Mouse (Mus musculus): ENCODE data around the gene Vps33b.
"Not testable (repeated sequence)": the region's sequence is repeated elsewhere in the genome, so short reads cannot be mapped to it uniquely, and the experiment has no call there.

Vps33b gene

DNA sequence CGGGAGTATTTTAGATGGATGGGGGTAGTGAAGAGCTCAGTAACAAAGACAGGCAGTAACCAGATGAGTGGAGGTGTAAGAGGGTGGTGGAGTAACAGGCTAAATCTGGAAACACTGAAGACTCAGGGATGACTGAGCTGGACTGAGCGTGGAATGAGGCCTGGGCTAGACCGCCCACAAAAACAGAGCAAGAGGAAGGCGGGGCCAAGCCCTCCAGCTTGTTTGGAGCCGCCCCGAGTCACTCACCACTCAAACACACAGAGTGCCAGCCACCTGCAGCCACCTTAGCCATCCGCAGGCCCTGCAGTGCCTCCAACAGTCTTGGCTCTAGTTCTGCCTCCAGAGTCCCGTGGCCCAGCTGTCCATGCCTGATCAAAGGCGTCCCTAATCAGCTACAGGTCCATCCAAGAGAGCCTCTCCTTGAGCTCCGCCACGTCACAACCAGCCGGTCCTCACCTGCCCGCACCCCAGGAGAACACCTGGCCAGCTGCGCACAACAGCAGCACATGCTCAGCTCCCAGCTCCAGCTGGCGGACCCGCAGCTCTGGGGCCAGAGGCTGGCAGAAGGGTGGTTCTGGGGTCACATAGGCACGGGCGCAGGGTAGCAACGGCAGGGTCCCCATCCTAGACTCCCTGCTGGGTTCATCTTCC is 50.5 kb downstream of the Vps33b start:
- no peak for DNase-seq (ENCODE audit: low spot score)

DNA sequence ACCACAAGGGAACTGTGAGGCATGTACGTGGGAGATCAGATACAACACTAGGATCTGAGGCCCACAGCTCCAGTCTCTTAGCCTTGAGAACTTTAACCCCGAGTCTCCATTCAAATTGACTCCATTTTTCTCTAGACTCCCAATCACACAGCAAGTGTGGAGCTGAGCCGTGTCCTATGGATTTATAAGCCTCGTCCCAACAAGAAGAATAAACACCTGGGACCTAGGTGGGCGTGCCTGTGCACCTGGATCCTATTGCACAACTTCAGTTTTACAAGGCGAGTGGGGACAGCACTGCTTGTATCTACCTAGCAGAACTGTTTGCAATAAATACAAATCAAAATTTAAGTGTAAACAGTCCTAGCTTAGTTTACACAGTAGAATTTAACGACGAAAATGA is 53.9 kb downstream of the Vps33b start:
- DNase-seq (ENCODE audit: low spot score) = no peak

DNA sequence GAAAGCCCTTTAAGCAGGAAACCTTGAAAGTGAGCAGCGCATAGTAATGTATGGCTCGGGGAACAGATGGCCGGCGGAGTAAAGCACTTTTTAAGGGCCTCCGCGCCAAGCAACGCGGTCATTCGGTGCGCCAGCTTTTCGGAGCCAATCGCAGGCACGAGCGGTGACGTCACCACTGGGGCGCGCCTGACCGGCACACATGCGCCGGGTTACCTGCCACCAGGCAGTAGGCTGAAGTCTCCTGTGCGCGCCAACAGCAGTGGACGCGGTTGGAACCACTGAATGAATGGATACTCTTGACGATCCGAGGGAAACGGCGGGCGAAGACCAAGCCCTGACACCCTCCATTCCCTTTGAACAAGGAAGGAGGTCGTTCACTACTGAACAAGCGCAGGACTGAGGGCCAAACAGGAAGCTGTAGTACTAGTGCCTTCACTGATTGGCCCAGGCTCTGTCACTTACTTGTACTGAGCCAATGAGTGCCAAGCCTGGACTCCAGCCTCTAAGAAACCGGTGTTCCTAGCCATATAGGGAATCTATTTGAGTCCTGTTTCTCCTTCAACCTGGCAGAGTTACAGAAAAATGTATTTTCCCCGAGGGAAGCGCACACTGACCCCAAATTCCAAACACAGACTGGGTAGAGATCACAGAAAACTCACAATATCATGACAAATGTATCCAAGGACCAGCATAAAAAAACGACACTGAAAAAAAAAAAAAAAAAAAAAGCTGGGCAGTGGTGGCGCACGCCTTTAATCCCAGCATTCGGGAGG is 54.8 kb downstream of the Vps33b start, which contains the start of gene Rccd1:
Gene Rccd1 (minus strand): TSS at position 412 of the 773 bp plus-strand sequence.
- peak; percentile 92 for DNase-seq (ENCODE audit: low spot score)

DNA sequence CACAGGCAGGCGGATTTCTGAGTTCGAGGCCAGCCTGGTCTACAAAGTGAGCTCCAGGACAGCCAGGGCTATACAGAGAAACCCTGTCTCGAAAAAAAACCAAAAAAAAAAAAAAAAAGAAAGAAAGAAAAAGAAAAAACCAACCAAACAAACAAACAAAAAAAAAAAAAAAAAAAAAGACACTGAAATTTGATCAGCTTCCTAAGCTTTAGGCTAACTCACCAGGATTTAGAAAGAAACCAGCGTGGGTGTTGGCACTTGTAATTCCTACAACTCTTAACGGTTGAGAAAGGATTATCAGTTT is 55.3 kb downstream of the Vps33b start:
- not testable (repeated sequence) for DNase-seq (ENCODE audit: low spot score)

DNA sequence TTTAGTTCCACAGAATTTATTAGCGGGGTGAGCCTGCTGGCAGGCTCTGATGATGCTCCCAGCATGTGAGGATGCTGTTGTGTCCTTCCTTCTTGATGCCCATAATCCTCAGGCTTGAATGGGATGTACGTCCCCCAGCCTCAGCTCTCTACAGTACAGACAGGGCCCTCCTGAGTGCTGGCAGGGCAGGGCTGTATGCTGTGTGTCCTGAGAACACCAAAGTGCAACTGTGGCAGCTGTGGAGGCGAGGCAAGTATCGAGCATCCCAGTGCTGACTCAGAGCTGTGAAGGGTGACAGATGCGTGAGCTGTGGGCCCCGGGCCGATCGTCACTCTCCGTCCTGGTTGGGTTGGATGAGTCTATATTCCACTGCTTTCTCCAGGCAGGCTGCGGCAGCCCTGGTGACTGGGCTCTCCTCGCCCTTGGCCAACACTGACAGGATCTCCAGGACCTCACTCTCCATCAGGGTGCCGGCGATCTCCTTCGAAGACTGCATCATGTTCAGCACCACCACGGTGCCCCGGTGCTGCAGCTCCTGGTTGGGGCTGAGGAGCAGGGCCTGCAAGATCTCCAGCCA is 55.9 kb downstream of the Vps33b start:
- no peak for DNase-seq (ENCODE audit: low spot score)

DNA sequence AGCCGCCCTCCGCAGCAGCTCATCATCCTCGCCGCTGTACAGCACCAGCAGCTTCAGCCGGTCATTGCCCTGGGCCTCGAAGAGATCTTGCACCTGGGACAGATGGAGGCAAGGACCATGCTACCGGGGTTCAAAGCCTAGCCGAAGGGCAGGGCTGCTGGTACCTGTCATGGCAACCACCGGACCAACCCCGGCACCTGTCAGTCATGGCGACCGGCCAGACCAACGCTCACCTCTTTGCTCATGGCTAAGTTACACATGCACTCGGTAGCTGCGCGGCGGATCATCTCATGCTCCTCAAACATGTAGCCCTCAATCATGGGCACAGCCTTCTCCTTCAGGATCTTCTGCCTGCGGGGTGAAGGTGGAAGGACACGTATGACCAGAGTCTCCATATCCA is 56.6 kb downstream of the Vps33b start:
- no peak for DNase-seq (ENCODE audit: low spot score)

DNA sequence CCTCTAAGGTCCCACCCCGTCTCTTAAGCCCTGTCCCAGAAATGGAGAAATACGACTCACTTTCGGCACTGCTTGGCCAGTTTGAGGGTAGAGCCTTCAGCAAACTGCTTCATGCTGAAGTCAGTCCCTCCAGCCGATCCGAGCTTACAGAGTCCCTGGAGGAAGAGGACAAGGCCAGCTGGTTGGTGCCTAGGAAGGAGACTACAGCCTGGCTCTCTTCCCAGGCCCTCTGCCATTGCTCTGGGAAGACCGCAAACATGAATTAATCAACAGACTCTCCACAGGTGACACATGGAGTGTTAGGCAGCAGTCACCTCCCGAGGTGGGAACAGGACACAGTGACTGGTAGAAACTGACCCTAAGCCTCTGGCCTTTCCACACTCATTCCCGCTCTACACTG is 60.8 kb downstream of the Vps33b start:
- no peak for DNase-seq (ENCODE audit: low spot score)

DNA sequence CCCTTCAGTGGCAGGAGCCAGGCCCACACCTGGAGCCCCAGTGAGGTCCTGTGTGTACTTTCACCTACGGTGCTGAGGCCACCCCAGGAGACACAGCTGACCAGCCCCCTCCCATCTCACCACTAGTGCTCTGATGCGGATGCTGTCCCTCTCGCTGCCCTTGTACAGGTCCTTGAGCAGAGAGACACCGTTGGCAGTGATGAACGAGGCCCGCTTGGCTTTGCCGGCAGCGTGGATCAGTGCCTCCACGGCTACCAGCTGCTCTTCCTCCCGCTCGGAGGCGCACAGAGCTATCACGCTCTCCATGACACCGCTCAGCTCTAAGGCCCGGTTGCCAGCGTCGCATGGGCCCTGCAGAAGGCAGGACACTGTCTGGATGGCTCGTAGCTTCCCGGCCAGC is 62.0 kb downstream of the Vps33b start:
- DNase-seq (ENCODE audit: low spot score) = no peak

DNA sequence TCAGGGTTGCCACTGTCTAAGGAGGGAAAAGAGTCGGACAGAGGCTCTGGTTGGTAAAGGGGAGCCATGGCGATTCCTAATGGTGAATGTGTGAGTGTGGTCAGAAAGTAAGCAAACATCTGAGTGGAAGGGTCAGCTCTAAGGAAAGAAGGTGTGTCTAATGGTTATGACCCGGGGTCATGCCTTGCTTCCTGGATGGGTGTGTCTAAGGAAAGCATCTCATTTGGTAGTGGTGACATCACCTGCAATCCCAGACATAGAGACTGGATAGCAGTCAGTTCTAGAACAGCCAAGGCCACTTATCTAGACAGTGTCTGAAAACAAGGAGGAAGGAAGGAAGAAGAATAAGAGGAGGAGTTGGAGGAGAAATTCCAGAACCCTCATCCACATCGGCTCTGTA is 65.4 kb downstream of the Vps33b start:
- no peak for DNase-seq (ENCODE audit: low spot score)

DNA sequence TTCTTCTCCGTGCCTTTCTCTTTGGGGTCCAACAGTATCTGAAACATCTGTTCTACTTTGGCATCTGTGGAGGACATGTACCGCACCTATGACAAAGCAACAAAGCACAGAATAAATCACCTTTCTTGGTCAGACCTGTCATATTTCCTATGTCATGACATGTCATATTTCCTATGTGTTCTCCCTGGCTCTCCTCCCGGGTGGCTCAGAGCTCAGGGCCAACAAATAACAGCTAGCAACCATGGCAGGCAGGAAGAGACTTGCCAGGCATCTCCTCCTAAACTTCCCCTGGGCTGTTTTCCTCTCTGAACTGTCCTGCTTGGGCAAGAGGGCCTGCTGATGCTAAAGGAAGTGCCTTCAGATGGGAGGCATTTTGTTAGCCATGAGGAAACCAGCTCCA is 67.5 kb downstream of the Vps33b start:
- no peak for DNase-seq (ENCODE audit: low spot score)

DNA sequence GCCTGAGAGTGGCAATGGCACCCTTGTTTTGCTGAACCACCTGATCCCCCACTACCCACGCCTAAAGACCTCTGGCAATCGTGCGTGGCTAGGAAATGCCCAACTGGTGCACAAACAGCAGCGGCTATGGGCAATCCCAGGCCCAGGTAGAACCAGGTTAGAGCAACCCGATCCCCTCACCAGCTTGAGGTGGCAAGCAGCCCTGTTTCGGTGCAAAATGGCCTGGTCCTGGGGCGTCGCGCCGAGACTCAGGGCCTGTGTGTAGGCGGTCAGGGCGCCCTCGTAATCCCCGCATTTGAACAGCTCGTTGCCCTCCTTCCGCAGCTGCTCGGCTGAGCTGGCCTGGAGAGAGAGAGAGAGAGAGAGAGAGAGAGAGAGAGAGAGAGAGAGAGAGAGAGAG is 69.9 kb downstream of the Vps33b start:
- DNase-seq (ENCODE audit: low spot score) = no peak

DNA sequence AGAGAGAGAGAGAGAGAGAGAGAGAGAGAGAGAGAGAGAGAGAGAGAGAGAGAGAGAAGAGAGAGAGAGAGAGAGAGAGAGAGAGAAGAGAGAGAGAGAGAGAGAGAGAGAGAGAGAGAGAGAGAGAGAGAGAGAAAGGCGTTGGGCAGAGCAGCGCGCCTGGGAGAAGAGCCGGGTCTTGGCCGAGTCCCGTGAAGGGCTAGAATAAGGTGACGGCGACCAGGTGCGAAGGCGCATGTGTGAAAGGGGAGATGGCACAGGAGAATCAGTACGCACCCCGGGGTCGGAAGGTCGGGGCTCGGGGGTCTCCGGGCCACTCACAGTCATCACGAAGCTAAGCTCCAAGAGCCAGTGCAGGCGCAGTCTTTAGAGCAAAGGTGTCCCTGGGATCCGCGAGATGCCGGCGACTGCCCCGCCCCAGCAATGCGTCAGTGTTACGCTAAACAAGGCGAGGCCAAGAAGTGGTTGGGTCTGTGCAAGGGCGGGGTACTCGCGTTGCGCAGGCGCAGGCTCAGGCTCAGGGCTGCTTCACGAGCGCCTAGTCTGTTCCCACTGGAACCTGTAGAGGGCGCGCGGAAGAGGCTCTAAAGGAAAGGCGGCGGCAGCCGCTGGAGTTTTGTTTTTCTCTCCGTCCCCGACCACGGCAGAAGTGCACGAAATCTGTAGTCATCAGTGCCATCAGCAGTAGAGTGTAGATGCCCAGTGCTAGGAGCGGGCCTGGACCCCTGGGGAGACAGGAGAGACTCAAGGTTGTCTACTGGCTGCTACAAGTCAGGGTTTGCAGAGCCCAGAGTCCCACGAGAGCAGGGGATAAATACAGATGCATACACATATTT is 70.6 kb downstream of the Vps33b start:
- peak; percentile 98 for DNase-seq (ENCODE audit: low spot score)

DNA sequence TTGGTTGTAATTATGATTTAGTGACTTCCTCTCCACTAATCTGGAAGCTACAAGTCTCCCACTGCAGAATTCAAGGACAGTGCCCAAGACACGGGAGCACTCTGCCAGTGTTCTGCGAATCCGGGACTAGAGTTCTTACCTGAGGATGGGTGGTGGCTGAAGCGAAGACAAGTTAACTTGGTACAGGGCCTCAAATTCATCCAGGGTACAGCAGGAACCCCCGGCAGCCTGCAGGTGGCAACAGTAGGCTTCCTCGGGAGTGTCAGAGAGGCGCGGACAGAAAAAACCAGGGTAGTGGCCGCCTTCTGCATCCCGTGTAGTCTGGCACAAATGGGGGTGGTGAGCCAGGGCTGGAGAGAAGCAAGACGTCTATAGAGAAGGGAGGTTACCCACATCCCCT is 71.3 kb downstream of the Vps33b start, which contains the start of gene Unc45a:
Gene Unc45a (minus strand): TSS at position 213 of the 400 bp plus-strand sequence.
- peak; percentile 72 for DNase-seq (ENCODE audit: low spot score)
